Mouse (Mus musculus) spleen, embryonic (tissue): ENCODE data around the gene Gm20388.

Experiments used
- CTCF ChIA-PET: fragments of 350-600 bp; sonication (Branson Sonifier 250); formaldehyde crosslinking; loops from one replicate; lab custom pipeline; 2022; lab: Charles Lee

Gene Gm20388

GRCm38 (mm10) chr8:123097216-123097615, 3186.6 kb downstream of the Gm20388 start:
- CTCF ChIA-PET, result no interaction called here

GRCm38 (mm10) chr8:123097786-123098584, 3187.3 kb downstream of the Gm20388 start:
- CTCF ChIA-PET, result no interaction called here

- CTCF ChIA-PET, result interaction anchor here (0.7 kb wide), 1 partner anchor 803 kb away, joined by 3 read pairs; no protein-coding TSS in a partner anchor
Measured at GRCm38 (mm10) chr8:123100288-123100687, 3189.6 kb downstream of the Gm20388 start.

- CTCF ChIA-PET, result no interaction called here
Measured at GRCm38 (mm10) chr8:123101244-123101643, 3190.6 kb downstream of the Gm20388 start.

GRCm38 (mm10) chr8:123101735-123102685, 3191.4 kb downstream of the Gm20388 start, which contains the start of gene Rpl13:
Rpl13 (plus strand) TSS chr8:123102350.
- CTCF ChIA-PET, result no interaction called here

GRCm38 (mm10) chr8:123102855-123103254, 3192.2 kb downstream of the Gm20388 start:
- CTCF ChIA-PET, result interaction anchor here (0.5 kb wide), 1 partner anchor 163 kb away, joined by 7 read pairs; no protein-coding TSS in a partner anchor

- CTCF ChIA-PET, result interaction anchor here (0.5 to 0.6 kb wide), 2 partner anchors 164 to 234 kb away, joined by 4 to 7 read pairs; no protein-coding TSS in a partner anchor
Measured at GRCm38 (mm10) chr8:123103285-123103684, 3192.6 kb downstream of the Gm20388 start.

GRCm38 (mm10) chr8:123104046-123104767, 3193.6 kb downstream of the Gm20388 start:
- CTCF ChIA-PET, result no interaction called here

- CTCF ChIA-PET, result interaction anchor here (0.6 kb wide), 2 partner anchors 87 to 116 kb away, joined by 3 to 4 read pairs; no protein-coding TSS in a partner anchor
Measured at GRCm38 (mm10) chr8:123105553-123106326, 3195.1 kb downstream of the Gm20388 start.

- CTCF ChIA-PET, result interaction anchor here (0.6 to 0.9 kb wide), 3 partner anchors 87 to 232 kb away, joined by 3 to 4 read pairs (median 4); no protein-coding TSS in a partner anchor
Measured at GRCm38 (mm10) chr8:123106531-123106930, 3195.9 kb downstream of the Gm20388 start.

GRCm38 (mm10) chr8:123108010-123108409, 3197.4 kb downstream of the Gm20388 start:
- CTCF ChIA-PET, result interaction anchor here (0.7 to 1.1 kb wide), 2 partner anchors 10 to 12 kb away, joined by 4 to 8 read pairs; no protein-coding TSS in a partner anchor

GRCm38 (mm10) chr8:123108953-123109352, 3198.3 kb downstream of the Gm20388 start:
- CTCF ChIA-PET, result interaction anchor here (0.7 kb wide), 1 partner anchor 1644 kb away, joined by 3 read pairs; no protein-coding TSS in a partner anchor

- CTCF ChIA-PET, result interaction anchor here (0.5 to 0.9 kb wide), 4 partner anchors 15 to 444 kb away, joined by 4 to 19 read pairs (median 5); no protein-coding TSS in a partner anchor
Measured at GRCm38 (mm10) chr8:123110649-123111048, 3200.0 kb downstream of the Gm20388 start.

- CTCF ChIA-PET, result interaction anchor here (0.6 kb wide), 1 partner anchor 9 kb away, joined by 3 read pairs; no protein-coding TSS in a partner anchor
Measured at GRCm38 (mm10) chr8:123112892-123113291, 3202.3 kb downstream of the Gm20388 start.

GRCm38 (mm10) chr8:123113908-123114469, 3203.3 kb downstream of the Gm20388 start:
- CTCF ChIA-PET, result no interaction called here

- CTCF ChIA-PET, result interaction anchor here (0.7 kb wide), 1 partner anchor 15 kb away, joined by 7 read pairs; no protein-coding TSS in a partner anchor
Measured at GRCm38 (mm10) chr8:123114644-123115043, 3204.0 kb downstream of the Gm20388 start.

GRCm38 (mm10) chr8:123117127-123117731, 3206.6 kb downstream of the Gm20388 start, which contains the start of gene Cpne7:
Cpne7 (plus strand) TSS chr8:123117374.
- CTCF ChIA-PET, result interaction anchor here (0.7 kb wide), 1 partner anchor 9 kb away, joined by 8 read pairs; no protein-coding TSS in a partner anchor

- CTCF ChIA-PET, result interaction anchor here (0.7 kb wide), 1 partner anchor 10 kb away, joined by 8 read pairs; no protein-coding TSS in a partner anchor
Measured at GRCm38 (mm10) chr8:123117744-123118143, 3207.1 kb downstream of the Gm20388 start.
